Mouse (Mus musculus): ENCODE results near the gene Abcg4.

Gene Abcg4

GRCm38 (mm10) chr9:44236601-44237000 is 51.8 kb downstream of the Abcg4 start:
- no peak for DNase-seq

- peak; percentile 72 to 80 for DNase-seq
Observed at GRCm38 (mm10) chr9:44234479-44235427, 53.7 kb downstream of the Abcg4 start.

GRCm38 (mm10) chr9:44233802-44234478 is 54.5 kb downstream of the Abcg4 start, which contains the start of gene Cbl:
TSS of gene Cbl (minus strand) at chr9:44234049.
- peak; percentile 98 to 99 for DNase-seq

- peak in 1 of 2 experiments; percentile 22 for DNase-seq
Observed at GRCm38 (mm10) chr9:44233021-44233801, 55.2 kb downstream of the Abcg4 start.

GRCm38 (mm10) chr9:44231609-44232008 is 56.8 kb downstream of the Abcg4 start:
- no peak for DNase-seq

- DNase-seq = no peak
Observed at GRCm38 (mm10) chr9:44225993-44226392, 62.4 kb downstream of the Abcg4 start.

All from kidney, postnatal 4 days (tissue).